Mouse (Mus musculus): Measurements from ENCODE around the gene Cand1. TPM values are rescaled to one million over a fixed set of nuclear protein-coding genes. Genes with fewer than 3 reads are reported as not detected.
A peak's percentile ranks its signal among the peaks of the same experiment; 100 is the strongest.

The Cand1 gene
- polyA plus RNA-seq (2014; fragmentation: Nextera tagmentation; extraction: Ambion mirVana): 58.7 and 63.2 TPM in 2 replicates

DNA sequence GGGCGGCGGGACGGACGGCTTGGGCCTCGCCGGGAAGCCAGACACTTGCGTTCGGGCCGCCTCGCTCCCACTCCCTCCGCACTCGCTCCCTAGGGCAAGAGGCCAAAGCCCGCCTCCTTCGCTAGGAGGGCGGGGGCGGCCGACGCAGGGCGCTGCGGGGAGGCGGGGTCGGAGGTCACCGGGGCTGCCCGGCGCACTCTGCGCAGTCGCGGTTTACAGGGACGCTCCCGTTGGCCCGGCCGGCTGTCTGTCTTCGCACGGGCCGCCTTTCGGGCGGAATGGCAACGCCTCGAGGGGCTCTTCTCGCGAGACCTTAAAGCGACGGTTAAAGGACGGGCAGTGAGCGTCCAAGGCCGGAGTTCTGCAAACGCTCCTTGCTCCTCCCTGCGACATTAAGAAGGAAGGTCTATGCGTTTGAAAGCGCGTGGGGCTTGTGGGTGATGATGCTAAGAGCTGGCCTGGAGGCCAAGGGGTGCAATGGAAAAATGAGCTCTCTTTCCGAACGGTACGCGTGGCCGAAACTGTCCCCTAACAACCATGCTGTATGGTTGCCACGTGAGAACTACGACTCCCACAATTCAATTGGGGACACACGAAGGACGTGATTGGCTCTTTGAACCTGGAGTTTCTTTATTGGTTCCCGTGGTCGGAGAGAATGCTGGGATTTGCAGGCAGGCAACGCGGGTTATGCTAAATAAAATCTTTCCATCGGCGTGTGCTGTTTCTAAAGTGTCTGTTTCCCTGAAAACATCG is at the start of gene Cand1:
Cand1 (minus strand) TSS at position 87 of the 753 bp plus-strand sequence.
- Histone ChIP-seq H3K9ac (ENCODE audit: low read length) (peak within 1 kb of the TSS; percentile 99), H3K4me1 (ENCODE audit: control insufficient read depth in 2 of 2, insufficient read depth in 2 of 2, low read length in 2 of 2) (peaks cover 3 to 17% of the 10 kb centered on the region in 2 experiments), H3K27ac (replicated peaks in 1 of 2; ENCODE audit: control insufficient read depth in 1 of 2, insufficient read depth in 1 of 2, low read depth in 2 of 2, low read length in 2 of 2) (peak within 1 kb of the TSS; percentile 91 to 99), H3K4me2 (ENCODE audit: low read length) (peak within 1 kb of the TSS; percentile 80), H3K27me3 (ENCODE audit: control insufficient read depth, insufficient read depth, low read length) (no peaks in the 10 kb centered on the region), H3K4me3 (ENCODE audit: control insufficient read depth in 1 of 2, insufficient read depth in 1 of 2, low read depth in 1 of 2, low read length in 2 of 2) (peak within 1 kb of the TSS; percentile 73 to 100), H3K9me3 (ENCODE audit: control insufficient read depth, low read length) (no peaks in the 10 kb centered on the region), H3K36me3 (ENCODE audit: control insufficient read depth, insufficient read depth, low read length) (peaks cover 8% of the 10 kb centered on the region)
- ATAC-seq (ENCODE audit: insufficient number of reproducible peaks, insufficient read depth, low FRiP score, low read depth): peak; percentile 98
- under 1% methylated on average over 67 of the region's 67 CpGs for WGBS

DNA sequence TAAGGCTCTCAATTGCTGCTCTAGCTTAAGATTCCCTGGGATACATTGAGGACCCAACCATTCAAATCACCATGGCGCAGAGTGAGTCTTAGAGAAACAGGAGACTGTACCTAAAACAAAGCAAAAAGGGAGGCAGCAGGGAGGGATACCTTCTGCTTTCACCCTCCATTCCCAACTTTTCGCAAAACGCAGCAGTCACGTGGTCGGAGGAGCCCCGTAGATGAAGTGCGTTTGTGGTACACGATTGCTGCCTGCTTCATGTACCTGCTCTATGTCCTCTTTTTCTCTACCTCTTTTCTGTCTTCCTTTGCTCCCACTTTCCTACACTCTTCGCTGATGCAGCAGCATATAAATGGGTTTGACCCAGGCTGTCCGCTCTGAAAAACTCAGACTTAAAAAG is 39.0 kb upstream of the Cand1 start:
- Histone ChIP-seq H3K4me3 (ENCODE audit: control insufficient read depth in 1 of 2, insufficient read depth in 1 of 2, low read depth in 1 of 2, low read length in 2 of 2) (no peak overlapping the region), H3K27ac (replicated peaks in 1 of 2; ENCODE audit: control insufficient read depth in 1 of 2, insufficient read depth in 1 of 2, low read depth in 2 of 2, low read length in 2 of 2) (no peak overlapping the region), H3K36me3 (ENCODE audit: control insufficient read depth, insufficient read depth, low read length) (no peaks in the 10 kb centered on the region), H3K4me2 (ENCODE audit: low read length) (no peak overlapping the region), H3K27me3 (ENCODE audit: control insufficient read depth, insufficient read depth, low read length) (no peaks in the 10 kb centered on the region), H3K4me1 (ENCODE audit: control insufficient read depth in 2 of 2, insufficient read depth in 2 of 2, low read length in 2 of 2) (no peaks in the 10 kb centered on the region), H3K9ac (ENCODE audit: low read length) (no peak overlapping the region), H3K9me3 (ENCODE audit: control insufficient read depth, low read length) (no peaks in the 10 kb centered on the region)
- WGBS: 76% methylated on average over 10 of the region's 10 CpGs
- ATAC-seq (ENCODE audit: insufficient number of reproducible peaks, insufficient read depth, low FRiP score, low read depth): no peak

DNA sequence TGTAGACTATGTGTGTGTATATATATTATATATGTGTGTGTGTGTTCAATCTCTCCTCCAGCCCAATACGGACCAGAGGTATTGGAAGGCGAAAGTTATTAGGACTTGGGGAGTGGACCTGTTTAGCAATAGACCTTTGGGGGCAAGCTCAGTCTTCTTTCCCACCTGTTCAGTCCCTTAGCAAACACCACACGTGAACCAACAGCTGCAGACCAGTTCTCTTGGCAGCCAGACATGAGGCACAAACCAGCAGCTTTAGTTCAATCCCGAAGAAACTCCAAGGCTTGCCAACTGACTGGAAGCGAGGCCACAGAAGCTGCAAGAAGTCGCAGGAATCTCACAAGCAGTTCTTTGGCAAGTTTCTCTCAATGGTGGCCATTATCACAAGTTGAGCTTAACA is 34.5 kb upstream of the Cand1 start:
- H3K27ac ChIP-seq (replicated peaks in 1 of 2; ENCODE audit: control insufficient read depth in 1 of 2, insufficient read depth in 1 of 2, low read depth in 2 of 2, low read length in 2 of 2): no peak overlapping the region
- whole genome bisulfite sequencing: 84% methylated on average over 6 of the region's 6 CpGs
- no peak for ATAC-seq (ENCODE audit: insufficient number of reproducible peaks, insufficient read depth, low FRiP score, low read depth)
- no peaks in the 10 kb centered on the region for H3K9me3 ChIP-seq (ENCODE audit: control insufficient read depth, low read length)
- H3K4me2 ChIP-seq (ENCODE audit: low read length): no peak overlapping the region
- no peaks in the 10 kb centered on the region for H3K4me1 ChIP-seq (ENCODE audit: control insufficient read depth in 2 of 2, insufficient read depth in 2 of 2, low read length in 2 of 2)
- H3K36me3 ChIP-seq (ENCODE audit: control insufficient read depth, insufficient read depth, low read length): no peaks in the 10 kb centered on the region
- no peaks in the 10 kb centered on the region for H3K27me3 ChIP-seq (ENCODE audit: control insufficient read depth, insufficient read depth, low read length)
- no peak overlapping the region for H3K9ac ChIP-seq (ENCODE audit: low read length)
- no peak overlapping the region for H3K4me3 ChIP-seq (ENCODE audit: control insufficient read depth in 1 of 2, insufficient read depth in 1 of 2, low read depth in 1 of 2, low read length in 2 of 2)

DNA sequence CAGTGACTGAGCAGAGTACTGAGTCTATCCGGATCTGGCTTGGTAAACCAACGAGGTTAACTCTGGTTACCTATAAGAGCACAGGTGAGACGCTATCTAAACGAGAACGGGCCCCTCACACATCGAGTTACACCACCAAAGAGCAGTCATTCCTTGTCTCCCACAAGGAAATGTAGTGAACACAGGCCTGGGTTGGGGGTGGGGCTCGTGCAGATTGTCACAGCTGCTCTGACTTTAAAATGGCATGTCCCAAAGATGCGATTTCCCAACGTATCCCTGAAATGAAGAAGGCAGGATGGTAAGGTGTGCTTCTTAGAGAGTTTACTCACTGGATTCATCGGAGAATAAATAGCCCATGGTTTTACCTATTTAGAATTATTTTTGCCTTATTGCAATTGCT is 32.7 kb upstream of the Cand1 start:
- no peak overlapping the region for H3K4me3 ChIP-seq (ENCODE audit: control insufficient read depth in 1 of 2, insufficient read depth in 1 of 2, low read depth in 1 of 2, low read length in 2 of 2)

DNA sequence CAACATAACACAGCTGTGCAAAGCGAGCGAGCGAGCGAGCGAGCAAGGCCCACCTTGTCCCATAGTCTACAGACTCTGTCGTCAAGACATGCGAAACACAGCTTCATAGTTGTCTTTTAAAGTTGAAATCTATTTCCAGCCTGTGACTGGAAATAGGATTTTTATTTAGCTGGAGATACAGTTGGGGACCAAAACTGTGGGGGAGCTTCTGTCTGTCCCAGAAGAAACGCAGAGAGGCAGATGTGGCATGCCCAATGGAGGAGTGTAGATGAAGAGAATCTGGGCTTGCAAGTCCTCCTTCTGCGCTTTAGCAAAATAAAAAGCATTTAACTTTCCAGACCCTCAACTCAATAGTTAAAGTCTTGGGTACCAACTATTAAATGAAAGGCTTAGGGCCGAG is 32.1 kb upstream of the Cand1 start:
- no peaks in the 10 kb centered on the region for H3K36me3 ChIP-seq (ENCODE audit: control insufficient read depth, insufficient read depth, low read length)
- H3K9me3 ChIP-seq (ENCODE audit: control insufficient read depth, low read length): no peaks in the 10 kb centered on the region
- 87% methylated on average over 10 of the region's 10 CpGs for WGBS
- no peak for ATAC-seq (ENCODE audit: insufficient number of reproducible peaks, insufficient read depth, low FRiP score, low read depth)
- H3K4me3 ChIP-seq (ENCODE audit: control insufficient read depth in 1 of 2, insufficient read depth in 1 of 2, low read depth in 1 of 2, low read length in 2 of 2): no peak overlapping the region
- H3K27ac ChIP-seq (replicated peaks in 1 of 2; ENCODE audit: control insufficient read depth in 1 of 2, insufficient read depth in 1 of 2, low read depth in 2 of 2, low read length in 2 of 2): no peak overlapping the region
- no peak overlapping the region for H3K9ac ChIP-seq (ENCODE audit: low read length)
- no peaks in the 10 kb centered on the region for H3K27me3 ChIP-seq (ENCODE audit: control insufficient read depth, insufficient read depth, low read length)
- H3K4me2 ChIP-seq (ENCODE audit: low read length): no peak overlapping the region
- no peaks in the 10 kb centered on the region for H3K4me1 ChIP-seq (ENCODE audit: control insufficient read depth in 2 of 2, insufficient read depth in 2 of 2, low read length in 2 of 2)

More for the DNA sequence above, 32.7 kb upstream of the Cand1 start:
- H3K27ac ChIP-seq (replicated peaks in 1 of 2; ENCODE audit: control insufficient read depth in 1 of 2, insufficient read depth in 1 of 2, low read depth in 2 of 2, low read length in 2 of 2): no peak overlapping the region
- no peaks in the 10 kb centered on the region for H3K27me3 ChIP-seq (ENCODE audit: control insufficient read depth, insufficient read depth, low read length)
- no peaks in the 10 kb centered on the region for H3K9me3 ChIP-seq (ENCODE audit: control insufficient read depth, low read length)
- no peaks in the 10 kb centered on the region for H3K4me1 ChIP-seq (ENCODE audit: control insufficient read depth in 2 of 2, insufficient read depth in 2 of 2, low read length in 2 of 2)
- WGBS: 79% methylated on average over 10 of the region's 10 CpGs
- no peak overlapping the region for H3K9ac ChIP-seq (ENCODE audit: low read length)
- H3K36me3 ChIP-seq (ENCODE audit: control insufficient read depth, insufficient read depth, low read length): no peaks in the 10 kb centered on the region
- no peak for ATAC-seq (ENCODE audit: insufficient number of reproducible peaks, insufficient read depth, low FRiP score, low read depth)
- no peak overlapping the region for H3K4me2 ChIP-seq (ENCODE audit: low read length)

DNA sequence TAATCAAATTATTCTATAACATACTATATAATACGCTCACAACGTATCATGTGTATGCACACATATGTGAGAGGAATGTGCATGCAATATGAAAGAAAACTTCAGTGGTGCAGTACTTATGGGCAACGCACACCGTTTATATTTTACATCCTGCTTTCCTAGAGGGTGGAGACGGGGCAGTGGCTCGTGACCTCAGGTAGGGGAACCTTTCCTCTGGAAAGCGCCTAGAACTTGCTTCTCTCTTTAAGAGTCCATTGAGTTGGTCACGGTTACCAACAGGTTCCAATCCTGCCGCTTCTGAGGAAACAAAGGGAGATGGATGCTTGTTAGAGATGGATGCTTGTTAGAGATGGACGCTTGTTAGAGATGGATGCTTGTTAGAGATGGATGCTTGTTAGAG is 31.2 kb upstream of the Cand1 start:
- Histone ChIP-seq H3K36me3 (ENCODE audit: control insufficient read depth, insufficient read depth, low read length) (no peaks in the 10 kb centered on the region), H3K9me3 (ENCODE audit: control insufficient read depth, low read length) (no peaks in the 10 kb centered on the region), H3K4me2 (ENCODE audit: low read length) (no peak overlapping the region), H3K4me3 (ENCODE audit: control insufficient read depth in 1 of 2, insufficient read depth in 1 of 2, low read depth in 1 of 2, low read length in 2 of 2) (no peak overlapping the region), H3K9ac (ENCODE audit: low read length) (no peak overlapping the region), H3K27ac (replicated peaks in 1 of 2; ENCODE audit: control insufficient read depth in 1 of 2, insufficient read depth in 1 of 2, low read depth in 2 of 2, low read length in 2 of 2) (no peak overlapping the region), H3K4me1 (ENCODE audit: control insufficient read depth in 2 of 2, insufficient read depth in 2 of 2, low read length in 2 of 2) (no peaks in the 10 kb centered on the region), H3K27me3 (ENCODE audit: control insufficient read depth, insufficient read depth, low read length) (no peaks in the 10 kb centered on the region)
- no peak for ATAC-seq (ENCODE audit: insufficient number of reproducible peaks, insufficient read depth, low FRiP score, low read depth)
- WGBS: 83% methylated on average over 10 of the region's 10 CpGs

DNA sequence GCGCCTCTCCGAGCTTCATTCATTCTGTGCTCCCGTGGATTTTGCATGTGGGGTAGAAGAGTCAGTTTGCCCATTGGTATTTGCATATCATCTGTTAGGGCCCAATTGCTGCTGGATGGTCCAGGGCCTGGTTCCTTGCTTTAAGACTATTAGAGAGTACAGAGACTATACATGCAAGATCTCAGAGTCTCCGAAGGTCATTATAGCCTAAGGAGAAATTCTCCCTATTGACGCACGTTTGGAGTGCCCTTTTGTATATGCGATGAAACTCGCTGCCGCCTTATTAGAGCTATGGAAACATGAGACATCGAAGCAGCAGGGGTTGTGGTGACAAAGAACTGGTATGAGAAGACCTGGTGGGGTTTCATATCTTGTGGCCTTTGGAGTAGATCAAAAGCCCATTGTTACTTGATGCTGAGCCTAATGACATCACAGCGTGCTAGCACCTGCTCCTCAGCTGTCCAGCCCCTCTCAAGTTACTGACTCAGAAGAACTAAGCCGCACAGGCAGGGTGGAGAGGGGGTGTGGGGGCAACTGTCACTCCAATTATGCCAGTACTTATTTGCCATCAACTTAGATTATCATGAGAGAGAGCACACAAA is 30.6 kb upstream of the Cand1 start:
- H3K27me3 ChIP-seq (ENCODE audit: control insufficient read depth, insufficient read depth, low read length): no peaks in the 10 kb centered on the region
- H3K9ac ChIP-seq (ENCODE audit: low read length): no peak overlapping the region
- WGBS: 80% methylated on average over 12 of the region's 12 CpGs
- H3K4me1 ChIP-seq (ENCODE audit: control insufficient read depth in 2 of 2, insufficient read depth in 2 of 2, low read length in 2 of 2): no peaks in the 10 kb centered on the region
- no peak for ATAC-seq (ENCODE audit: insufficient number of reproducible peaks, insufficient read depth, low FRiP score, low read depth)
- H3K27ac ChIP-seq (replicated peaks in 1 of 2; ENCODE audit: control insufficient read depth in 1 of 2, insufficient read depth in 1 of 2, low read depth in 2 of 2, low read length in 2 of 2): no peak overlapping the region
- H3K4me3 ChIP-seq (ENCODE audit: control insufficient read depth in 1 of 2, insufficient read depth in 1 of 2, low read depth in 1 of 2, low read length in 2 of 2): no peak overlapping the region
- no peaks in the 10 kb centered on the region for H3K36me3 ChIP-seq (ENCODE audit: control insufficient read depth, insufficient read depth, low read length)
- H3K4me2 ChIP-seq (ENCODE audit: low read length): no peak overlapping the region
- no peaks in the 10 kb centered on the region for H3K9me3 ChIP-seq (ENCODE audit: control insufficient read depth, low read length)
